9 mouse cellular contexts compared by ENCODE assay signal in genomic region chr2:103086432-103086831, GRCm38 (mm10). TPM values are rescaled to one million over a fixed set of nuclear protein-coding genes. Genes with fewer than 3 reads are reported as not detected.
A peak's percentile ranks its signal among the peaks of the same experiment; 100 is the strongest.
DNase-seq lines count a peak whose midpoint lies in the region; ATAC-seq lines count a peak whose summit lies in the region.
"Had no signal": no experiment of that assay in that cellular context is flagged by ENCODE, and none has a peak within 500 bp of the region (broad histone marks: within the 10 kb centered on the region; RNA-seq: fewer than 3 reads in every experiment).

No protein-coding gene starts in this region.

- H3K9ac ChIP-seq in midbrain, embryonic 16.5 days (ENCODE audit: low read depth, low read length): no peak overlapping the region
- H3K9ac ChIP-seq: embryonic facial prominence, embryonic 12.5 days had no signal

- 6% methylated on average over 1 of the region's 1 CpGs for WGBS in midbrain, embryonic 16.5 days

- H3K4me2 ChIP-seq in midbrain, embryonic 16.5 days (ENCODE audit: low read length): no peak overlapping the region
- H3K4me2 ChIP-seq: embryonic facial prominence, embryonic 12.5 days had no signal

- ATAC-seq in midbrain, embryonic 16.5 days: 0 out of 2 replicates have a peak, but pooled peaks have one; percentile 32

- no peaks in the 10 kb centered on the region for H3K27me3 ChIP-seq in midbrain, embryonic 16.5 days (ENCODE audit: control insufficient read depth, insufficient read depth, low read depth, low read length)
- H3K27me3 ChIP-seq: embryonic facial prominence, embryonic 12.5 days had no signal

- no peak overlapping the region for H3K4me3 ChIP-seq in midbrain, embryonic 16.5 days (ENCODE audit: low read depth, low read length)
- H3K4me3 ChIP-seq: embryonic facial prominence, embryonic 12.5 days had no signal

- no peaks in the 10 kb centered on the region for H3K9me3 ChIP-seq in midbrain, embryonic 16.5 days (replicated peaks; ENCODE audit: control insufficient read depth, low read length, poor library complexity, severe bottlenecking)
- H3K9me3 ChIP-seq: embryonic facial prominence, embryonic 12.5 days had no signal

- H3K27ac ChIP-seq in midbrain, embryonic 16.5 days (ENCODE audit: low read length): no peak overlapping the region
- H3K27ac ChIP-seq: embryonic facial prominence, embryonic 12.5 days had no signal

- DNase-seq in kidney, adult 9 months: peak; percentile 53
- no peak for DNase-seq in kidney, adult 11 months
- DNase-seq in 416B (ENCODE audit: low read depth): peak; percentile 57
- peak; percentile 66 for DNase-seq in CD4-positive, CD25-positive, alpha-beta regulatory T cell, adult 2 months (ENCODE audit: low read depth, low spot score)
- peak; percentile 74 for DNase-seq in embryo, embryonic 10.5 days (ENCODE audit: low spot score)
- DNase-seq in spleen, adult 12 weeks (ENCODE audit: low spot score): no peak
- DNase-seq in adrenal gland, postnatal 25 days: no peak

- no peaks in the 10 kb centered on the region; the same call in 1 of the 2 replicates for H3K36me3 ChIP-seq in midbrain, embryonic 16.5 days (ENCODE audit: control insufficient read depth, insufficient read depth, low read length)

- no peaks in the 10 kb centered on the region for H3K4me1 ChIP-seq in midbrain, embryonic 16.5 days (ENCODE audit: control insufficient read depth, insufficient read depth, low read length)
- H3K4me1 ChIP-seq: embryonic facial prominence, embryonic 12.5 days had no signal

RNA-seq across cellular contexts. Expression of gene Apip, which starts 13.0 kb away (rescaled TPM):
- 43.0 and 43.3 TPM in 2 replicates for polyA plus RNA-seq in midbrain, embryonic 16.5 days (2015; fragmentation: Nextera tagmentation; extraction: Ambion mirVana)
- total RNA-seq in adrenal gland, postnatal 25 days (2021): 55.1 and 56.0 TPM in 2 replicates

RNA-seq across cellular contexts. Expression of gene Pdhx, which starts 13.1 kb away (rescaled TPM):
- polyA plus RNA-seq in midbrain, embryonic 16.5 days (2015; fragmentation: Nextera tagmentation; extraction: Ambion mirVana): 70.9 and 74.8 TPM in 2 replicates
- 109 and 134 TPM in 2 replicates for total RNA-seq in adrenal gland, postnatal 25 days (2021)

Comparison
In these comparisons a context has a peak if more than half of its experiments do, and no peak if none do; other contexts are left out.
1. DNase-seq: peak in kidney, adult 9 months (single experiment), 416B (single experiment), CD4-positive, CD25-positive, alpha-beta regulatory T cell, adult 2 months (single experiment) and embryo, embryonic 10.5 days (single experiment); none in kidney, adult 11 months (single experiment), spleen, adult 12 weeks (single experiment) and adrenal gland, postnatal 25 days (single experiment).